Mouse (Mus musculus) kidney, postnatal 10 days (tissue): ENCODE data around the gene Ttc38.
"Not testable (repeated sequence)": the region's sequence is repeated elsewhere in the genome, so short reads cannot be mapped to it uniquely, and the experiment has no call there.

Experiments
- DNase-seq: peaks from one replicate; pipeline ENCODE4 v3.0.0; 2021; ENCODE audit warnings: mixed read lengths

The Ttc38 gene

DNA sequence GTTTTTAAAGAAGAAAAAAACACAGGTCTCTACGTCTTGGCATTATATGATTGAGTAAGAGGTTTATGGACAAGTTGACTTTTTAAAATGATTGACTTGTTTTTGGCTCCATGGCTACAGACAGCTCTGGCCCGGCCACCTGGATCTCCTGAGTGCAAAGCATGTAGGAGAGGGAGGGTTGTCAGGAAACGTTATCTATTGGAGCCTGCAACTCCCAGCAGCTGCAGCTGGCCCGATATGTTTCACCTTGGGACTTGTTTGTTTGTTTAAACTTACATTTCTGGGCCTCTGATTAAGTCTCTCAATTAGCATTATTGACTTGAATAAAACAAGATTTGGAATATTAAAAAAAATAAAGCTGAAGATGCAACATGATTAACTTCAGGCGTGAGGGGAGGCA lies 5.4 kb upstream of the Ttc38 start:
- no peak for DNase-seq

DNA sequence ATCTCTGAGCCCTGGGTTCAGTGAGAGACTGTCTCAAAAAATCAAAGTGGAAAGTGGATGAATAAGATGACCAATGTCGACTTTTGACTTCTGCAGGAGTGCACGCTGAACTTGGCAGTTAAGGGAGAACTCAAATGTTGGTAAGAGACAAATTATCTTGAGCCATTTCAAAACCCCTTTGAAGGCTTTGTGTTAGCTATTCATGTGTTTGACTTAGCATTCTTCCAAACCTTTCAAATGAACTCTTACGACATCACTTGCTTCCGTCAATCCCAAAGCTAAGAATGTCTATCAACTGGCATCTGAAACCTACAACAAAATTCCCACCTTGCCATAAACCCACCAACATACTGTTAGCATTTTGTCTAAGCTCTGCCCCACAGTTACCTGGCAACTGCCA lies 4.0 kb upstream of the Ttc38 start:
- DNase-seq, result no peak

DNA sequence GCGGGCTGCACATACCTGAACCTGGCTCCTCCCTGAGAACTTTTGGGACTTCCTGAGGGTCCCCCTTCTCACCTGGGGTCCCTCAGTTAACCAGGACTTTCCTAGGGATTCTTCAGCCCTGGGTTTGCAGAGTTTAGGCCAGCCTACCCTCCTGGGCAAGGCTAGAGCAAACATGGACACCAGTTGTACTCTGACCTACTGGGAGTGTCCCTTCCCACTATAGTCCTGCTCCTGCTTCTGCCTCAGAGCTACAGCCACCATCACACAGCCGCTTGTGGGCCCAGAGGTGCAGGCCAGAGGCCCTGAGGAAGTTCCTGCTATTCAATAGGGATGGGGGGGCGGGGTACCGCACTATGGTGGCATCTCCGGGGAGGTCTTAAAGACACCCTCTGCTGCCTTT lies 2.6 kb upstream of the Ttc38 start:
- DNase-seq, result no peak

DNA sequence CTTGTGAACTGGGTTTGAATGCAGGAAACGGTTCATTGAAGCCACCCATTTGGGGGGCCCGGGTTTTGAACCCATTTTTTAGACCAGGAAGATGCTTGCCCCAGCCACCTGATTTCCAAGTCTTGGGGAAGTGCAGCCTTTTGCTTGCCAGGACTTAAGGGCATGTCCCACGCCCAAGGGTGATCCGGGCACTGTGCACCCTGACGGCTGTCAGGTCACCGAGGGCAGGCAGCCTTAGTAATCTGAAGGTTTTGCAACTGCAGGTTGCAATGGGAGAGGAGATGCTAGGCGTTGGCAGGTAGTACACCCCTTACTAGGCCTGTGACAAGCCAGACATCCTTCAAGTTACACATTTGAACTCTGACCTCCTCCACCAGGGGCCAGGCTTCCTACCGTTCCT lies 493 bp downstream of the Ttc38 start:
- DNase-seq, result no peak

DNA sequence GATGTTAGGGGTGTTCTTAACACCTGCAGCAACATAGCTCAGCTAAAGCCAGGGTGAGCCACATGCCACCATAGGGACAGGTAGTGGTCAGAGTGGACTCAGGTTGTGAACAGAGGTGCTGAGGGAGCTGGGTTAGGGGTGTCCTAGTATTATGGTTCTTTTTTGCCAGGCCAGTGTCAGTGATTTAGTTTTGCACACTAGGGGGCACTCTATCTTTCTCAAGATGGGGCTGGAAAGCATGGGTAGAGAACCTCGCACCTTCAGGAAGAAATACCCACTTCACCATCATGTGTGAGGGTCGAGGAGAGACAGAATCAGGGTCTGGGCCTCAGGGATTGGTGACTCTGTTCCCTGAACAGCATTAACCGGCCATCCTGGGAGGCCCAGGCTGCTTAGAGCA lies 3.2 kb downstream of the Ttc38 start:
- DNase-seq, result no peak

DNA sequence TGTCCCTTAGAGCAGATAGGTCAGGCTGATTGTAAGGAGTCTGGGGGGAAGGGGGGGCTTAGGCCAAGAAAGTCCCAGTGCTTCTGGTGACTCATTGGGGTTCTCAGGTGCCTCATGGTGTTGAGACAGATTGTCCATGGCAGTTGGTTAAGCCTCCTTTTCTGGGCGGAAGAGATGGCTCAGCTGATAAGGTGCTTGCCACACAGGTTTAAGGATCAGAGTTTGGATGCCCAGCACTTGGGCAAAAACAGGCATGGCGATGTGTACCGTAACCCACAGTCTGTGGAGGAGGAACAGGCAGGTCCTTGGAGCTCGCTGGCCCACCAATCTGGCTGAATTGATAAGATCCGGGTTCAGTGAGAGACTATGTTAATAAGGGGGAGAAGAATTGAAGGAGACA lies 4.8 kb downstream of the Ttc38 start:
- no peak for DNase-seq

DNA sequence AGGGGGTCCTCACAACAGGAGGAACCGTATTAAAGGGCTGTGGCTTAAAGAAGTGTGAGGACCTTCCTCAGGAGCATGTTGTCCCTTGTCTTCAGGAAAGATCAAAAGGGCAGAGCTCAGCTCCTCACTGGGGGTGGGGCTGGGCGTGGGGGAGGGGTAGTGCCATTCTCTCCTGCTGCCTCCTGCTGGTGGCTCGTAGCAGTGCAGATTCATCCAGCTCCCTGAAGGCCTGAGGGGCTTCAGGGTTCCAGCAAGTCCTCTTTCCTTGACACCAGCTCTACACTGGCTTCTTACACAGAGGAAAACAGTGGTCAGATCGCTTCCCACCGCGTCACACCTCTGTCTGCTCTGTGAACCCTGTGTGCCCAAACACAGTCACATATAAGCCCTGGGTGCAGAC lies 8.9 kb downstream of the Ttc38 start:
- peak; percentile 59 for DNase-seq

DNA sequence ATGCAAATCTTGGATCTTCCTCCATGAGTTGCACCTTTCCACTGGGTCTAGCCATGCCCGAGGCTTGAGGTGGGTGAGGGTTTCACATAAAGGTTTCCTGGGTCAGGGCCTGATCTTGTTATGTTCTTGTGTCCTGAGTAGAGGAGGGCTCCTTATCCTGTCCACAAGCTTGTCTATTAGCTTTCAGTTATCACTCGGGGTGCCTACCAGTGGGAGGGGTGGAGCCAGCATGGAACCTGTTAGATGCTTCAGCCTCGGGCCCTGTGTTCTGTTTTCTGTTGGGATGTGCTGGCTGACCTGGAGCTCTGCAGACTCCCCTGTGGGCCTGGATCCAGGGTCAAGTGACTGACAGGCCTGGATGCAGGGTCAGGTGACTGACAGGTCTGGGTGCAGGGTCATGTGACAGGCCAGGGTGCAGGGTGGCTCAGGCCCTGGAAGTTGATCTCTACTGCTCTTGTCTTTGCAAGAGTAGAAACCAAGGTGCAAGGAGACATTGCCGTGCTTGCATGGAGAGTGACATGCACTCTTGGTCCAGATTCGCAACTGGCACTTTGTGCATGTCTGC lies 9.8 kb downstream of the Ttc38 start:
- no peak for DNase-seq

DNA sequence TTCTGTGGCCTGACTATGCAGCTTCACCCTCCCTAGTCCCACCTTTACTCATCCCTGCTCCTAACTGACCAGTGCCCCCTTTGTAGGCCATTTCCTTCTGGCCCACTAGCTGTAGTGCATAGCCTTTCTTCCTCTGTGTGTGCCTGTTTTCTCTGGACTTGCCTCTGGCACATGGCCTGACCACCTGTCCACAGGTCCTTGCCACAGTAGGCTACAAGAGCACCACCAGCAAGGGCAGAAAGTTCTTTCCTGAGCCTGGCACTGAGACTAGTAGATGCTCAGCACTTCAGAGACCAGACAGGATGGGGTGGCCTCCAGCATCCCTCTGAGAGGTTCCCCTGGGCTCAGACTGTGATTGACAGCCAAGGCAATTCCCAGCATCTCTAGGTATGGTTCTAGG lies 13.0 kb downstream of the Ttc38 start:
- no peak for DNase-seq

DNA sequence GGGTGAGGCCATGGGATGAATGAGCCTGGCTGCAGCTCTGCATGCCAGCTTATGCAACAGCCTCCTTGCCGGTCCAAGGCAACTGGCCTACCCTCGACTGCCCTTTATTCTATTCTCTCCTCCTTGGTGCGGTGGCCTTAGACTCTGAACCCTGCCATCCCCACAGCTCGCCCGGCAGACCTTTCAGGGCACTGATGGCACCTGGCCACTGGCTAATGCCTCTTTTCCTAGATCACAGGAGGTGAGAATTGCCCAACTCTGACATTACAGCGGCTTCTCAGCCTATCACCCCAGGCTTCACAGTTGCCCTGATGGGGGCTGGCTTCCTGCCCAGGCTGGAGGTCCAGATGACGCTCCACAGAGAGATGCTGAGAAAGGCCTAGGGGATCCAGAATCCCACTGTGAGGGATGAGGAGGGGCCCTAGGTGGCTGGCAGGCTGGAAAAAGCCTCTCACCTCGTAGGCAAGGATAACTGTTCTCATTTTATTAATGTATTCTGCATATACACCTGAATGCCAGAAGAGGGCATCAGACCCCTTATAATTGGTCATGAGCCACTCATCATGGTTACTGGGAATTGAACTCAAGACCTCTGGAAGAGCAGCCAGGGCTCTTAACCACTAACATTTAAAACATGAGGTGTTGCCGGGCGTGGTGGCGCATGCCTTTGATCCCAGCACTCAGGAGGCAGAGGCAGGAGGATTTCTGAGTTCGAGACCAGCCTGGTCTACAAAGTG lies 19.7 kb downstream of the Ttc38 start:
- DNase-seq, result no peak

DNA sequence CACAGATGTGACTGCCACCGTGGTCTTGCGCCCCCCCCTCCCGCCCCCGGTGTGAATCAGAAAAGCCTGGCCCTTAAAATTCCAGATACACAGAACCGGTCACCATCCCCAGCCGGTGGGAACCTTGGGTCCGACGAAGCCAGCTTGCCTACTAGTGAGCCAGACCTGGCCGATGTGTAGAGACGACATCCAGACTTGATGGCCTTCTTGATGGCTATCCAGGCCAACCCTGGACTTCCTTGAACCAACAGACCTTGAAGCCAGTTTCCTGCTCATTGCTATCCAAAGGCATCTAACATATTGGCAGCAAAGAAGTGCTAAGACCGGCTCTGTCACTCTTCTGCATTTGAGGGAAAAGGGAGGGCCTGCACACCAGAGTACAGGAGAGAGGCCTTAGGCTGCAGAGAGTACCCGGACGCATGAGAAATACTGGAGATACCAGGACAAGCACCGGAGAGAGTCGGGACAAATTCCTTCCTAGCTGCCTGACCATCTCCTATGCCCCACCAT lies 26.9 kb downstream of the Ttc38 start:
- peak; percentile 38 for DNase-seq

DNA sequence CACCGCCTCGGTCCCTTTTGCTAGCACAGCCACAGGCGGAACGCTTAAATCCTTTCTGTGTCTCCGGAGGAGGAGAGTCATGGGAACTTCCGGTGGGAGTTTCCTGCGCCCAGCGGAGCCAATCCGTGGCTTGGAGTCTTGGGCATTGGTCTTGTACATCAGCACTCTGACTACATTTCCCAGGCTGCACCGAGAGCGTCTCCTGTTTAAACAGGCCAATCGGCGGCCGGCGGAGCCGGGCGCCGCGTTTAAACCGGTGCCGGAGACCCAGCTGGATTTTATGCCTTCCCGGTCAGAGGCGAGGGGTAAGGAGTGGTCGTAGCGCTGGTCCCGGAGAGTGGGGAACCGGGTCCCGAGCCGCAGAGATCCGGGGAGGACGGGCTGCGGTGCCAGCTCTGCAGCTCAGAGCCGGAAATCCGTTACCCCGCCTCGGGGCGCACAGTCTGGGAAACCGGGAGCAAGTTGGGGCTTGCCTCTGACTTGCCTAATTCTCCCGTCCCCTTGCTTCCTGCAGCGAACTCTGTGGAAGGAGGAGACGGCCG lies 27.5 kb downstream of the Ttc38 start, which contains the start of gene Gtse1:
Gtse1 (plus strand) TSS at position 256 of the 542 bp plus-strand sequence.
- DNase-seq, result peak; percentile 96

DNA sequence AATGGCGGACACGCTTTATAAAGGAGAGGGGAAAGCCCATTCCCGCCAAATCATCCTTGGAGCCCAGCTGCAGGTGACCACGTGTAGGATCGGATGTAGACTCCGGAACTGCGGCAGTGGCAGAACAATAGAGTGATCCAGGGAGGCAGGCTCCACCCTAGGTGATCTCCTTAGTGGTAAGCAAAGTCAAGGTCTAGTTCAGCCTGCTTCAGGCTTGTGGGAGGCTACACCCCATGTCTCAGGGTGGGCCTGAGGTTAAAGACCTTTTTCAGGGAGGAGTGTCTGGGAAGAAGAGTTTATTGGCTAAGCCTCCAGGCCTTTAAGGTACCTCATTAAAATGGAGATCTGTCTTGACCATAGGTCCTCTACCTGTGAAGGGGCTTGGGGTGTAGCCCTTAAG lies 33.8 kb downstream of the Ttc38 start:
- DNase-seq, result not testable (repeated sequence)

DNA sequence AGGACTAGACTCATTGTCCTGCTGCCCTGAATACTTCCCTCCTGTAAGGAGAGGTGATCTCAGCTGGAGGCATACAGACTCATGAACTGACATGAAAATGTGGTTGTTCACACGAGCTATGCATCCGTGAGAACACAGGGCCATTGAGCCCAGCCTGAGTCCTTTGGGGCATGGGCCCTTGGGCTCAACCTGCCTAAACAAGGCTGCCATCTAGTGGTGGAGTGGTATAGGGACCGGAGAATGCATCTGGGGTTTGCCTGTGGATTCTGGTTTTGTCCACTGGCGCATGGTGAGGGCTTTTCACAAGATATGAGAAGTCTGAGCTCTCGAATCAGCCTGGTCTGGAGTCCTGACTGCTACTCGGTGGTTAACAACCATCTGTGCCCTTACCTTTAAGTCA lies 35.6 kb downstream of the Ttc38 start:
- DNase-seq, result peak; percentile 84

DNA sequence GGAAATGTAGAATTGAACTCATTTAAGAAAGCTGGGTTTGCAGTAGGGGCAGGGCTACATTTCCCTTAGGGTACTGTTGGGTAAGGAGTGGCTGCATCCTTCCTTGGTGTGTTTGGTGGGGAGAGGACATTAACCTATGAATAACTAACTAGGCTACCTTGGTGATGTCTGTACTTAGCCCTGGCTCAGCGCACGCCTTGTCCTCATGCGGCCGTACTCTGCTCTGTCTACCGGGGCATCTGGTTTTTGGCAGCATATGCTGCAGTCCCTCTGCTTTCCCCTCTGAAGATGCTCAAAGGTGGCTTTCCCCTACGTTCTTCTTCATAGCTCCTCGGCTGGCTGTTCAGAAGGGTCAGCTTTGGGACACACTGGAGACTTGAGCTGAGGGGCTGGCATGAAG lies 45.2 kb downstream of the Ttc38 start:
- DNase-seq, result peak; percentile 41

DNA sequence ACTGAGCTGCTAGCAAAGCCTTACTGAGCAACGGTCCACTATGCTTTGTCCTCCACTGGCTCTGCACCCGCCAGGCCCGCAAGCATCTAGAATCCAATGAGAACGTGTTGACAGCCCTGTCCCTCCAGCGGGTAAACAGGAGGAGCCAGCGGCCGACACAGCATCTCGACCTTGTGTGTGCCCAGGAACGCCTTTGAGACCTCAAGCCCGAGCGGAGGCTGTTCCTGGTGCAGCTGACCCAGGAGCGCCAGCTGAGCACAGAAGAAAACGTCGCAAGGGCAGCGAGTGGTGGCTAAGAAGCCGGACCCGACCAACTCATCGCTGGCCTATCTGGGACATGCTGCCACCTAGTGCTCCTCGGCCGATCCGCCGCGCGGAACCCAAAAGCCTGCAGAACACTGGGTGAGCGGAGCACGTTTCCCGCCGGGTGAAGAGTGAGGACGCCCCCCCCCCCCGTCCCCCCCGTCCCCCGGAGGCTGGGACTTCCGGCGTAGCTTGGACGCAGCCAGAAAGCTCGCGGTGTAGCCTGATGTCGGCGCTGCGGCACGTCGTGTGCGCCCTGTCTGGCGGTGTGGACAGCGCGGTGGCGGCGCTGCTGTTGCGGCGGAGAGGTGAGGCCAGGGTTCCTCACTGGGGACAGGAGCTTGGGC lies 46.9 kb downstream of the Ttc38 start, which contains the start of gene Trmu:
Trmu (plus strand) TSS at position 465 of the 650 bp plus-strand sequence.
- peak; percentile 94 for DNase-seq

DNA sequence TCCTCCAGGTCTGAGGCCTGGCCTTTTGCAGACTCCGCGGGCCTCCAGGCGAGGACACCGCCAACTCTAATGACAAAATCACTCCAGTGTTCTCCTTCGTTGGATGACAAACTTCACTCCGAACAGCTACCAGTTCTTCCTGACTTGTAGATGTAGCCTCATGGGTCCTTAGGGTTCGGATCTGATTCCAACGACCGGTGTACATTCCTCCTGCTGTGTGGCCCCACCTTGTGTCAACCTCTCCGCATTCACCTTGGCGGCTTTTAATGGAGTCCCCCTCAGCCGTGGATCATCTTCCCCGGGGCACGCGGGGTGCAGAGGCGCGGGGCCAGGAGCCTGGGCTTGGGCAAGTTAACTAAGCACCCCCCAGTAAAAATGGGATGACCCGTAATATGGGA lies 47.4 kb downstream of the Ttc38 start:
- no peak for DNase-seq

DNA sequence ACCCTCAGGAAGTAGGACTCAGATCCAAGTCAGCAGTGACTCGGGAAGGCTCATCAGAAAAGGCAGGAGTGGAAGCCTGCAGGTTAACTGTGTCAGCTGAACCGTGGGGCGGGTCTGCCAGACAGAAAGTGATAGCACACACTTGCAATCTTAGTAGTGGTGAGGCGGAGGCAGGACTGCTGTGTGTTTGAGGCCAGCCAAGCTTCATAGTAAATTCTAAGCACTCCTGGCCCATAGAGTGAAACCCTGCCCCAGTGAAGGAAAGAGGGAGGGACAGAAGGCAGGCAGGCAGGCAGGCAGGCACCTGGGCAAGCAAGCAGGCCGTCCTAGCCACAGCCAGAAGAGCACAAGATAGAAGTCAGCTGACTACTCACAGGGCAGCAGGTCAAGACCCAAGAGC lies 53.5 kb downstream of the Ttc38 start:
- DNase-seq, result no peak

DNA sequence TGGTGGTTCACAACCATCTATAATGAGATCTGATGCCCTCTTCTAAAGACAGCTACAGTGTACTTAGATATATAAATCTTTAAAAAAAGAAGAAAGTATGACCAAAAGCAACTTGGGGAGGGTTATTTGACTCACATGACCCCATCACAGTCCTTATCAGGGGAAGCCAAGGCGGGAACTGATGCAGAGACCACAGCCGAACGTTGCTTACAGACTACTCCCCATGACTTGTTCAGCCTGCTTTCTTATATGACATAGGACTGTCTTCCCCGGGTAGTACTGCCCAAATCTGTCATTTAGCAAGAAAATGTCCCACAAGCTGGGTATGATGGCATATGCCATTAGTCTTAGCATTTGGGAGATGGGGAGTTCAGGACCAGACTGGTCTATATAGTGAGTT lies 57.1 kb downstream of the Ttc38 start:
- no peak for DNase-seq

DNA sequence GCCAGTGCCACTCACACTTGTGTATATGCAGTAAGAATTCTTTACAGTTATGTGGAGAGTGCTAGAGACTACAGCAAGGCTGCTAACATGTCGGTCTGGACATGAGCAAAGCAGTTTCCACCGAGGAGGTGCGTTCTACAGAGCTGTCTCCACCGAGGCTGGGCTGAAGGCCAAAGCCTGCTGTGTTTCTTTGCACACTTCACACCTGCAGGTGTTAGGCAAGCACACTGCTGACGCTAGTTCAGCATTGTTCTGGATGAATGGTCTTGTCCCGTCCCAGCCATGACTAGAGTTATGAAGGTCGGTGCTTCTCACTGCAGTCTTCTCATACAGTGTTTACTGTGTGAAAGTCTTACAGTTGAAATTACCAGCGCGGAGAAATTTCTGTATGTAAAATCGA lies 59.9 kb downstream of the Ttc38 start:
- DNase-seq, result no peak

DNA sequence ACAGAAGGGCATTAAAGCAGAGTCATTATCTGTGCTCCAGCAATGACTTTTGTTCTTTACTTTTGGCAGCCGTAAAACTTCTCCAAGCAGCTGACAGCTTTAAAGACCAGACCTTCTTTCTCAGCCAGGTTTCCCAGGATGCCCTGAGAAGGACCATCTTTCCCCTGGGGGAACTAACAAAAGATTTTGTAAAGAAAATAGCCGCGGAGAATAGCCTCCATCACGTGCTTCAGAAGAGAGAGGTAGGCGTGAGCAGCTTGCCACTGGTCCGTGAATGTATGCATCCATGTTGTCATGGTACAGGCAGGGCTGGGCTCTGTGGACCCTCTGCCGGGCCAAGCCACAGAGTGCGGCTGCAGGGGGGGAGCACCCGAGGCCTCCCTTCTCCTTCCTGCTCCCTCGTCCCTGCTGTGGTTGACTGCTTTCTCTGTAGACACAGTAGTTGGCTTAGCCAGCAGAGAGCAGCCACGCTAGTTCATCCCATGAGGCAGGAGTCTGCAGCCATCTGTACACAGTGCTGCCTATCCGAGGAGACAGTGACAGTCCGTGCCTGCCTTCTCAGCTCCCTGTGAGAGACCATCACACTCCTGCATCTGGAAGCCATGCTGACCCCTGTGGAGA lies 60.5 kb downstream of the Ttc38 start:
- DNase-seq, result no peak

DNA sequence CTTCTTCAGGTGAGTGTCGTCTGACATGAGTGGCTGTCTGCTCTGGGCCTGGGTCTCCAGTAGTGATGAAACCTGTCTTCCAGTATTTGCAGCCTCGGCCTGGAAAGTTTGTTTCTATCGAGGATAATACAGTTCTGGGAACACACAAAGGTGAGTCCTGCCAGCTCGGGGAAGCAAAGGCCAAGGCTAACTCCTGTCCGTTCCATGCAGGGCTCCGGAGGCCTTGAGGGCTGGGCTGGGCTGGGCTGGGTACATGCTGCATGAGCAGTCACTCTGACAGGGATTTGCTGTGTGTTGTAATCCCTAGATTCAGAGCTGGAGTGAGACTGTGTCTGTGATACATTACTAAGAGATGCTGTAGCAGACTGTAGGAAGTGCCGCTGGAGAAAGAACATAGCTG lies 61.8 kb downstream of the Ttc38 start:
- DNase-seq, result no peak

DNA sequence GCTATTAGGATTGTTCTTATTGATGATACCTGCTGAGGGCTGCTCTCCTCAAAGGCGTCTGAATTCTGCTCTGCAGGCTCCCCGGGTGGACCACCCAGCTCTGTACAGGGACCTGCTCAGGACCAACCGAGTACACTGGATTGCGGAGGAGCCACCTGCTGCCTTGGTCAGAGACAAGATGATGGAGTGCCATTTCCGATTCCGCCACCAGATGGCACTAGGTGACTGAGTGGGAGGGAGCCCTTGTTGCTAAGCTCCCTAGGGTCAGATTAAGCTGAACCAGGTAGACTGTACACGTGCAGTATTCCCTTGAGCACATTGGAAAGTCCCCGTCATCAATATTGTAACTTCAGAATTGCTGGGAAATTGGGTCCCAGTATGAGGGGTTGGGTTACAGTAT lies 64.2 kb downstream of the Ttc38 start:
- DNase-seq, result peak; percentile 90
